Mouse (Mus musculus) liver, adult 2 months (tissue): ENCODE results near the gene Gm7903.
"Not testable (repeated sequence)": the region's sequence is repeated elsewhere in the genome, so short reads cannot be mapped to it uniquely, and the experiment has no call there.

Experiments used
- CTCF ChIP-seq: fragments of 200-500 bp; IDR thresholded peaks from 2 replicates; pipeline ENCODE4 v1.5.1; 2011; ENCODE audit warnings: low read depth, low read length, control low read depth
- POLR2A ChIP-seq: fragments of 200-500 bp; IDR thresholded peaks from 2 replicates; pipeline ENCODE4 v1.6.1; 2011; ENCODE audit warnings: low read length, control low read depth; ENCODE audit not compliant: insufficient read depth; ENCODE audit errors: extremely low read depth

- not testable (repeated sequence) for TF ChIP-seq CTCF, POLR2A
Measured at GRCm38 (mm10) chrX:135421203-135421602, 12.4 kb upstream of the Gm7903 start.
